Mouse (Mus musculus): ENCODE data around the gene Olfr544. TPM values are rescaled to one million over a fixed set of nuclear protein-coding genes. Genes with fewer than 3 reads are reported as not detected.

The Olfr544 gene
- polyA plus RNA-seq, 1 experiment: 0.01 TPM

DNA sequence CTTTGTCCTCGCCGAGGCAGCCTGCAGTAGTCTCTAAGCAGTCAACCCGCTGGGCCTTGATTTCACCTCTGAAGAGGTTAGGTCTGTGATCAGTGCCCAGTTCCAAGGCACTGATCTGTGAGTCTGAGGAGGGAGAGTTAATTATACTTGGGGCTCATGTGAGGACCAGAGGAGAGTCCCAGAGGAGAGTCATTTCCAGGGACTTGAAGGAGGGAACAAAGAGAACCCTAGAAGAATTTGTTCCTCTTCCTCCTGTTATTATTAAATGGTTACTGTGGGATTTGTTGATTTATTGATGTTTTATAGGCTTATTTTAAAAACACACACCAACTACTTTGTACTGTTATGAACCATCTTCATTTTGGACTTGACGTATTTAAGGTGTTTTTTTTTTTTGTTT lies 6.5 kb downstream of the Olfr544 start, which contains the start of gene Olfr543:
Gene Olfr543 (minus strand): TSS at position 101 of the 400 bp plus-strand sequence.
- no peak within 1 kb of the TSS for H3ac ChIP-seq (ENCODE audit: control insufficient read depth, insufficient read length, low read depth)

DNA sequence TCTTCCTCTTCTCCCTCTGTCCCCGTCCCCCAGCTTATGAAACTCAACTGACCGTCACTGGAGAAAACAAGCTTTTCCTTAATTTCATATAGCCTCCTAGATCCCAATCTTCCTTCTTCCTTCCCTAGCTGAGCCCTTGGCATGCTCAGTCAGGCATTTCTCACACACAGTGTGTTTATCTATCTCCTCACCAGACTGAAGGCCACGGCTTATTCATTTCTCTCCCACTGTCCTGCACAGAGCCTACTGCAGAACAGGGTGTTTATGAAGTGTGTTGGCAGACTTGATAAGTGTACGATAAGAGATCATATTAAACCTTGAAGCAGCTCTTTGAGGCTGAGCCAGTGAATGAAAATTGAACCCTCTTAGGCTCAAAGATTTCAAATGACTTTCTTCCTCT lies 7.3 kb downstream of the Olfr544 start:
- no peaks in the 10 kb centered on the region for H3K79me2 ChIP-seq (ENCODE audit: control insufficient read depth, insufficient read depth)
- H3K4me3 ChIP-seq (ENCODE audit: insufficient read depth, poor library complexity, severe bottlenecking): no peak overlapping the region
- no peak overlapping the region for H3ac ChIP-seq (ENCODE audit: control insufficient read depth, insufficient read length, low read depth)
- H3K79me3 ChIP-seq (ENCODE audit: low read depth): no peaks in the 10 kb centered on the region
- no peaks in the 10 kb centered on the region for H3K36me3 ChIP-seq (ENCODE audit: control insufficient read depth, insufficient read depth)
- H3K27me3 ChIP-seq (ENCODE audit: control insufficient read depth, insufficient read depth, insufficient read length): no peaks in the 10 kb centered on the region
- no peak for TF ChIP-seq CEBPB (IDR thresholded peaks at IDR 0.05; ENCODE audit: low read depth)
- TF ChIP-seq CTCF (IDR thresholded peaks at IDR 0.05; ENCODE audit: control insufficient read depth, insufficient read depth, insufficient read length): no peak
- no peak for TF ChIP-seq MYOD1 (IDR thresholded peaks at IDR 0.05; ENCODE audit: control insufficient read depth, insufficient read length, low read depth)
- no peak for TF ChIP-seq MYOG (IDR thresholded peaks at IDR 0.05; ENCODE audit: control insufficient read depth, extremely low read depth, insufficient read length)
- no peak for TF ChIP-seq FOSL1 (IDR thresholded peaks at IDR 0.05; ENCODE audit: insufficient read depth, low read length, poor library complexity, severe bottlenecking)
- no peak for TF ChIP-seq USF1 (IDR thresholded peaks at IDR 0.05; ENCODE audit: low read depth)
- TF ChIP-seq MAX (IDR thresholded peaks at IDR 0.05): no peak

More for the DNA sequence above, 6.5 kb downstream of the Olfr544 start, which contains the start of gene Olfr543:
- H3K27me3 ChIP-seq (ENCODE audit: control insufficient read depth, insufficient read depth, insufficient read length): no peaks in the 10 kb centered on the region
- H3K36me3 ChIP-seq (ENCODE audit: control insufficient read depth, insufficient read depth): no peaks in the 10 kb centered on the region
- no peak for TF ChIP-seq MYOD1 (IDR thresholded peaks at IDR 0.05; ENCODE audit: control insufficient read depth, insufficient read length, low read depth)
- TF ChIP-seq MYOG (IDR thresholded peaks at IDR 0.05; ENCODE audit: control insufficient read depth, extremely low read depth, insufficient read length): no peak
- TF ChIP-seq CEBPB (IDR thresholded peaks at IDR 0.05; ENCODE audit: low read depth): no peak
- no peak for TF ChIP-seq FOSL1 (IDR thresholded peaks at IDR 0.05; ENCODE audit: insufficient read depth, low read length, poor library complexity, severe bottlenecking)
- no peak for TF ChIP-seq CTCF (IDR thresholded peaks at IDR 0.05; ENCODE audit: control insufficient read depth, insufficient read depth, insufficient read length)
- no peak for TF ChIP-seq MAX (IDR thresholded peaks at IDR 0.05)
- no peaks in the 10 kb centered on the region for H3K79me3 ChIP-seq (ENCODE audit: low read depth)
- H3K4me3 ChIP-seq (ENCODE audit: insufficient read depth, poor library complexity, severe bottlenecking): no peak within 1 kb of the TSS
- H3K79me2 ChIP-seq (ENCODE audit: control insufficient read depth, insufficient read depth): no peaks in the 10 kb centered on the region

DNA sequence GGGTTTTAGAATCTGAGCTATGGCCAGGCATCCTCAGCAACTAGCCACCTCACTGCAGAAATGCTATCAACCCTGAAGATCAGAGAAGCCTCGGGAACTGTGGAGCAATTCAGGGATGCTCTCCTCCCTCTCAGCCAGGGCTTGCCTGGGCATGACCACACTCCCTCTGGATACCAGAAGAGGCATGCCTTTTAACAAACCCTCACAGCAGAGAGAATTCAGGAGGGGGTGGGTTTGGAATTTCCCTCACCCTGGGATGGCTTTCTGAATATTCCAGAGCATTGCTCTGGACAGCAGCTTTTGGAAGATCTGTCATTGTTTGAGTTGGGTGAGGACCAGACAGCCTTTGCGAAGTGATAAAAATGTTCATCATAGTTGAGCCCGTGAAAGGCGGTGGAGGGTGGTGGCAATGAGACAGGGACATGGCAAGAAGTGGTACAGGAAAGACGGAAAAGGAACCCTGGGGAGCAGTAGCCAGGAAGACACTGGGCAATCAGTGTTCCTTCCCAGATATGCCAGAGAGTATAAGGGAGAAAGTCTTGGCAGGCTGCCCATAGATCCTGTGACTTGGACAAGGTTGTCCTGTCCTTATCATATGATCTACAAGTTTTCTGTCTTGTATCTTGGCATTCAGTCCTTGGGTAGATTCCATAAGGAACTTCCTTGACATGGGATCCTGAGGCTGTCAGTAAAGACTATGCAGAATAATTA lies 8.6 kb downstream of the Olfr544 start:
- Histone ChIP-seq H3K4me3 (ENCODE audit: insufficient read depth, poor library complexity, severe bottlenecking) (no peak overlapping the region), H3K27me3 (ENCODE audit: control insufficient read depth, insufficient read depth, insufficient read length) (no peaks in the 10 kb centered on the region), H3K36me3 (ENCODE audit: control insufficient read depth, insufficient read depth) (no peaks in the 10 kb centered on the region), H3K79me2 (ENCODE audit: control insufficient read depth, insufficient read depth) (no peaks in the 10 kb centered on the region), H3K79me3 (ENCODE audit: low read depth) (no peaks in the 10 kb centered on the region), H3ac (ENCODE audit: control insufficient read depth, insufficient read length, low read depth) (no peak overlapping the region)
- no peak for TF ChIP-seq MAX (IDR thresholded peaks at IDR 0.05)
- no peak for TF ChIP-seq FOSL1 (IDR thresholded peaks at IDR 0.05; ENCODE audit: insufficient read depth, low read length, poor library complexity, severe bottlenecking)
- no peak for TF ChIP-seq MYOD1 (IDR thresholded peaks at IDR 0.05; ENCODE audit: control insufficient read depth, insufficient read length, low read depth)
- no peak for TF ChIP-seq CEBPB (IDR thresholded peaks at IDR 0.05; ENCODE audit: low read depth)
- no peak for TF ChIP-seq USF1 (IDR thresholded peaks at IDR 0.05; ENCODE audit: low read depth)
- no peak for TF ChIP-seq MYOG (IDR thresholded peaks at IDR 0.05; ENCODE audit: control insufficient read depth, extremely low read depth, insufficient read length)
- no peak for TF ChIP-seq CTCF (IDR thresholded peaks at IDR 0.05; ENCODE audit: control insufficient read depth, insufficient read depth, insufficient read length)

DNA sequence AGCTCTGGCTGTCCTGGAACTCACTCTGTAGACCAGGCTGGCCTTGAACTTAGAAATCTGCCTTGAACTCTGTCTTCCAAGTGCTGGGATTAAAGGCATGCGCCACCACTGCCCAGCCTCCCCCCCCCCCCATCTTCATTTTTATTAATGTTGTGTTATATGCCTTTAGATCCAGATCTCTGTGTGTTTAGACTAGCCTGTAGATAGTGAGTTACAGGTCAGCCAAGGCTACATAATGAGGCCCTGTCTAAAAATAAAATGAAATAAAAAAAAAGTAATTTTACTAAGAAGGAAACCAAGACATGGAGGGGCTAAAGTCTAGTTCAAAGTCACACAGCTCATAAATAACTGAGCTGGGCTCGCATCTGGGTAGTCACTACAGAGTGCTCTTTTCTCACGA lies 9.2 kb downstream of the Olfr544 start:
- Histone ChIP-seq H3K79me3 (ENCODE audit: low read depth) (no peaks in the 10 kb centered on the region), H3ac (ENCODE audit: control insufficient read depth, insufficient read length, low read depth) (no peak overlapping the region), H3K4me3 (ENCODE audit: insufficient read depth, poor library complexity, severe bottlenecking) (no peak overlapping the region), H3K36me3 (ENCODE audit: control insufficient read depth, insufficient read depth) (no peaks in the 10 kb centered on the region), H3K27me3 (ENCODE audit: control insufficient read depth, insufficient read depth, insufficient read length) (no peaks in the 10 kb centered on the region), H3K79me2 (ENCODE audit: control insufficient read depth, insufficient read depth) (no peaks in the 10 kb centered on the region)
- TF ChIP-seq MYOG (IDR thresholded peaks at IDR 0.05; ENCODE audit: control insufficient read depth, extremely low read depth, insufficient read length): no peak

DNA sequence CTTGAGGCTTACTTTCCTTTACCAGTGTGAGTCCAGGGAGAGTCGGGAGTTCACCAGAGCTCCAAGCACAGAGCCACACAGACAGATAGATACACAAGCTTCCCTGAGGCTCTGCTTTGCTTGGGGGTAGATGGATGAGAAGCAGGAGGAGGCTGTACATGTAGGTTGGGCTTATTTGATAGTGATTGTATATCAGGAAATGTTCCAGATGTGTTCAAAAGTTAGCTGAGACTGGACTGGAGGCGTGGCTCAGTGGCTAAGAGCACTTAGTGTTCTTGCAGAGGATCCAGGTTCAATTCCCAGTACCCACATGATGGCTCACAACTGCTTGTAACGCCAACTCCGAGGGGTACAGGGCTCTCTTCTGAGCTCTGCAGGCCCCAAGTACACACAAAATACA lies 9.7 kb downstream of the Olfr544 start:
- Histone ChIP-seq H3K36me3 (ENCODE audit: control insufficient read depth, insufficient read depth) (no peaks in the 10 kb centered on the region), H3ac (ENCODE audit: control insufficient read depth, insufficient read length, low read depth) (no peak overlapping the region), H3K27me3 (ENCODE audit: control insufficient read depth, insufficient read depth, insufficient read length) (no peaks in the 10 kb centered on the region), H3K4me3 (ENCODE audit: insufficient read depth, poor library complexity, severe bottlenecking) (no peak overlapping the region), H3K79me3 (ENCODE audit: low read depth) (no peaks in the 10 kb centered on the region), H3K79me2 (ENCODE audit: control insufficient read depth, insufficient read depth) (no peaks in the 10 kb centered on the region)
- TF ChIP-seq FOSL1 (IDR thresholded peaks at IDR 0.05; ENCODE audit: insufficient read depth, low read length, poor library complexity, severe bottlenecking) (no peak), MYOG (IDR thresholded peaks at IDR 0.05; ENCODE audit: control insufficient read depth, extremely low read depth, insufficient read length) (no peak)

DNA sequence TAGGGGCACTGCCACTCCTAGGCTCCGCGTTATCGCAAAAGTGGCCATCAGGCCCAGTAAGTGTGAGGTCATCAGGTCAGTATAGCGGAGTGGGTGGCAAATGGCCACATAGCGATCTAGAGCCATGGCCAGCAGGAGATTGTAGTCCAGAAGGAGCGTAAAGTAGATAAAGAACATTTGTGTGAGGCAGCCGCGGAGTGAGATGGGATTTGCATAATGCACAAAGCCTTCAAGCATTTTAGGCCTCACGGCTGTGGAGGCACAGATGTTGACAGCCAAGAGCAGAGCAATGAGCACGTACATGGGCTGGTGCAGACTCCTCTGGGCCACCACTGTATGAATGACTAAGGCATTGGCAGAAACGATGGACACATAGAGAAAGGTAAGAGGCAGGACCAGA lies 10.7 kb downstream of the Olfr544 start:
- H3K79me3 ChIP-seq (ENCODE audit: low read depth): no peaks in the 10 kb centered on the region

More for the DNA sequence above, 10.7 kb downstream of the Olfr544 start:
- no peak for TF ChIP-seq MYOD1 (IDR thresholded peaks at IDR 0.05; ENCODE audit: control insufficient read depth, insufficient read length, low read depth)
- TF ChIP-seq USF1 (IDR thresholded peaks at IDR 0.05; ENCODE audit: low read depth): no peak
- TF ChIP-seq CTCF (IDR thresholded peaks at IDR 0.05; ENCODE audit: control insufficient read depth, insufficient read depth, insufficient read length): no peak
- TF ChIP-seq MAX (IDR thresholded peaks at IDR 0.05): no peak
- no peak for TF ChIP-seq FOSL1 (IDR thresholded peaks at IDR 0.05; ENCODE audit: insufficient read depth, low read length, poor library complexity, severe bottlenecking)
- TF ChIP-seq CEBPB (IDR thresholded peaks at IDR 0.05; ENCODE audit: low read depth): no peak
- no peak for TF ChIP-seq MYOG (IDR thresholded peaks at IDR 0.05; ENCODE audit: control insufficient read depth, extremely low read depth, insufficient read length)
- Histone ChIP-seq H3K79me2 (ENCODE audit: control insufficient read depth, insufficient read depth) (no peaks in the 10 kb centered on the region), H3K36me3 (ENCODE audit: control insufficient read depth, insufficient read depth) (no peaks in the 10 kb centered on the region), H3K4me3 (ENCODE audit: insufficient read depth, poor library complexity, severe bottlenecking) (no peak overlapping the region), H3ac (ENCODE audit: control insufficient read depth, insufficient read length, low read depth) (no peak overlapping the region), H3K27me3 (ENCODE audit: control insufficient read depth, insufficient read depth, insufficient read length) (no peaks in the 10 kb centered on the region)
